Mouse (Mus musculus) kidney, postnatal 25 days (tissue): ENCODE measurements around the gene Lysmd2.
"Not testable (repeated sequence)": the region's sequence is repeated elsewhere in the genome, so short reads cannot be mapped to it uniquely, and the experiment has no call there.

Experiments
- DNase-seq, 2 experiments: peaks; one replicate each; pipeline ENCODE4 v3.0.0; 2021; ENCODE audit warnings: mixed read lengths in 2 of 2

The Lysmd2 gene

DNA sequence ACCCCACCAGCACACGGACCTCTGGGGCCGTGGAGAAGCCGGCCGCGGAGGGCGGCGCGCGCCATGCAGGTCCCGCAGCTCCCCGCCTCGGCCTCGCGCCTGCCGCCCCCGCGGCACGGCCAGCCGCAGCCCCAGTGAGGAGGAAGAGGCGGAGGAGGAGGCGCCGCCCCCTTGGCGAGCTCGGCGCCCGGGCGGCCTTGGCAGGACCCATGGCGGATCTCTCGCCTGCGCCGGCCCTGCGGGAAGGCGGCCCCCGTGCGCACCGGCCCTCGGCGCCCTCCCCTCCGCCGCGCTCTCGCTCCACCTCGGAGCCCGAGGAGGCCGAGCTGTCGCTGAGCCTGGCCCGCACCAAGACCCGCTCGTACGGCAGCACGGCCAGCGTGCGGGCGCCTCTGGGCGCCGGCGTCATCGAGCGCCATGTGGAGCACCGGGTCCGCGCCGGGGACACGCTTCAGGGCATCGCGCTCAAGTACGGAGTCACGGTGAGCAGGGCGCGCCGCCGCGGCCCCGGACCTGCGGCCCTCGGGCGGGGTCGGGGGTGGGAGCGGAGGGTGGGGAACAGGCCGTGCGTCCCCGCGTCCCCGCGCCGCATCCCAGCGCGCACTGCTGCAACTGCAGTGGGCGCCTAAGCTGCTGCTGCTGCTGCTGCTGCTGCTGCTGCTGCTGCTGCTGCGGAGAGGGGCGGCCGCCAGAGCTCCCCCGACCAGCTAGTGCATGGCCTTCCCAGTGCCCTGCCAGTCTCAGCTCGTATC lies at the start of gene Lysmd2:
Gene Lysmd2 (plus strand): TSS at position 186 of the 752 bp plus-strand sequence.
- DNase-seq = peak; percentile 35 to 67

DNA sequence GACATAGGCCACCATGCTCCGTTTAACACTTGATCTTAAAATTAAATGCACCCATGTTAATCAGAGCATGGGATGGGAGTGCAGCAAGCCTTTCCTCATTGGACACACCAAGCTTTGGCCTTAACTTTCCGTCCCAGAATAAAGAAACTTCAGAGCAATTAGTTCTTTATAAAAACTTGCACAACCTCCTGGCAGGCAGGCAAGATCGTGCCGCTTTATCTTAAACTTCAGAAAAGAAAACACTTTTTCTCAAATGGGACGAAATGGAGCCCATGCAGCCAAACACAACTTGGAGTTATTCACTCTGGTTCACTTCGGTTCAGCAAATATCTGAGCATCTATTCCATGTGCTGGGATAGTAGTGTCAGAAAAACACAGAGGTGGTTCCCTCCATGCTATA lies 46.2 kb upstream of the Lysmd2 start:
- DNase-seq = no peak

DNA sequence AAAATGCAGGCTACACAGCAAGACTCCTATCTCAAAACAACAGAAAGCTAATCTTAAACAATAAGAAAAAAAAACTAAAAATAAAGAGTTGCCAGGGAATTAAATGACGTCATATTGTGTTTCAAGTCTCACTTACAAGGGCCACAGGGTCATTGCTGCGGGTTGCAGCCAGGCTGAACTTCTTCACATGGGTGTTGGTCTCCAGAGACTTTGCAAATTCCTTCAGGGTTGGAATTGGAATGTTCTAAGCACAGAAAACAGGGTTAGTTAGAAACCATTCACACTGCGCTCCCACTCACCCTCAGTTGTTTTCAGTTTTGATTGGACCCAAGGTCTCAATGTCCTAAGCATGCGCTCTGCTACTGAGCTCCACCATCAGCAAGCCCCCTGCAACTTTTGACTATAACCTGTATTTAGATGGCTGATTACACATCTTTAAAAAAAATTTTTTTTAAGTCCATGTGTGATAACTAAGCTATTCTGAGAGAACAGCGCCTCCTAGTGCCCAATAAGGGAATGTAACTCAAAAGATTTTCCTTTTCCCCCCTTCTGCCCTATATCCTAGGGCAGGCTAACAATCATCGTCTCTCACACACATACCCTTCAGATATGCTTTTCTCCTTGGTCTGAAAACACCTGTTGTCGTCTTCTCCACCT lies 43.7 kb upstream of the Lysmd2 start:
- DNase-seq = peak in 1 of 2 experiments; percentile 14

DNA sequence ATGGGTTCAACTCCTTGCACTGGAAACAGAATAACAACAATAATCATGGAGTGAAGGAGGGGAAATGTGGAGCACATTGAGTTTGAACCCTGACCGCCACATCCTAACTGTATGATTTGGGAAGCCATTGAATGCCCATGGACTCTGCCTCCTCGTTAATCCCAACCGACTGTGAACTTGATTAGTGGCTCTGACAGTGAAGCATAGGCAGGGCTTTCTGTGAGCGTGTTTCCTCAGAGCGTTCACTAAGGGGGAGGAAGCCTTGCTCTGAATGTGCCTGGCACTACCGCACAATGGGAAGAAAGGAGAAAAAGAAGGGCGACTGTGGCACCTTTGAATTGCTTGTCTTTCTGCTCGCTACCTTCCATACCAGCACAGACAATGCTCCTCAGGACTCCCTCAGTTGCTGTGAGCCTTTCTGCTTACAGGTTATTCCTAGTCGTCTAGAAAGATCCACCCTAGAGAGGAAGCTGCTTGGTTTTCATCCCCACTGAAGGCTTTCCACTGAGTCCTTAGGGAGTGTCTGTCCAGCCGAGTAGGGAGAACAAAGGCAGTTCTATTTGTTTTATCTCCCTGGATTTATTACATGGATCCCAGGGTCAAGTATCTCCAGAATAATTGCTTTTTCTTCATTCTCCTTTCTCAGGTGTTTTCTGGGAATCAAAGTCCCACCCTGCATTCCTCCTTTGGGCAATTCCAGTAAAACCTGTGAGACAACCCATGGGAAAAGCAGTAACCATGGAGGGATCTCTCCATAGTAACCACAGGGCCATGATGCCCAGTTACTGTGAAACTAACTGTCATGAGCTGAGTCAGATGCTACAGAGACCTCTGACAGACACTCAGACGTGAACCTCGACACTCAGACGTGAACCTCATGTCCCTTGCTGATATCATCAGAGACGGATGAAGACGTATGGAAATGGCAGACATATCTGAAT lies 35.4 kb upstream of the Lysmd2 start:
- DNase-seq = no peak

DNA sequence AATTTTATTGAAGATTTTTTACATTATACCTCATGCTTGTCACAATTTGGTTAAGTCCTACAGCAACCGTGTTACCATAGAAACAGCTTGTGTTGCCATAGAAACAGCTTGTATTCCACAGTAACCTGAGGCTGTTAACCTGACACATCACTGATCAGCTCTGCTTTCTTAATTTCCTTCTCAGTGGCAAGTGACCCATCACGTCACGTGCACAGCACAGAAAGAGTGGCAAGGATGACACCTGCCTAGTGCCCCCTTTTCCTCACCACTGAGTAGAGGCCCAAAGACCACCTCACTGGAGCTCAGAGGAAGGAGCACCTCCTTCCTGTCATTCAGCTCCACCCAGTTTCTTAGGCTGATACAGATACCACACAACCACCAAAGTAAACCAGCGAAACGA lies 32.1 kb upstream of the Lysmd2 start:
- DNase-seq = no peak

DNA sequence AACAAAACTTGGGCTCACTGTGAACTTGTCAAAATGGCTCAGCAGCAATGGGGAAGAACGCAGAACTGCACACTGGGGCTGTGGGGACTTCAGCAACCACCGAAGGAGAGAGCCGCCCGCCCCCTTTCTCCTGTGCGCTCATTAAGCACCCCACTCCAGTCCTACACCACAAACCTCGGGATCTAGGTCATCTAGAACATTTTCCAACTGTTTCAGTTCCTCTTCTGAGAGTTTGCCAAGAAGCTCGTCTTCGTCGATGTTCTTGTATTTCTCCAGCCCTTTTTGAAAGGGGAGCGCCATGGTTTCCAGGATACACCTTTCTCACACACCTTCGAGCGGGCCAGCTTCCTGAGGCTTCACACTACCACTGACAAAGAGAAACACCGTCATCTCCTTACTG lies 28.5 kb upstream of the Lysmd2 start:
- no peak for DNase-seq

DNA sequence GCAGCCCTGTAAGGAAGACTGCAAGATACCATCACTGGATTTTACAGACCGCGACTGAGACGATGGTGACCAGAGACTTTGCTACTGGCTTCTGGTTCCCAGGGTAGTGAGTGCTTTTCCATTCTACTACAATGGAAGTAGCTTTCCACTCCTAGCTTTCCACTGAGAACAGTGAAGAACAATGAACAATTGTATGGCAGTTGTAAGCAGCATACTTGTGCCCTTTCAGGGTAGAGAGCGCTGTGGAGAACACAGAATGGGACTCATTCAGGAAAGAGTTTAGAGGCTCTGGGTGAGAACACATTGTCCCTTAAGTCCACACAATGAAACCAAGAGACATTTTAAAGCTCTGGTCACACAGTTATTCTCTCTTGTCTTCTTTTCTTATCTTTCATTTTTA lies 27.9 kb upstream of the Lysmd2 start:
- DNase-seq = no peak

DNA sequence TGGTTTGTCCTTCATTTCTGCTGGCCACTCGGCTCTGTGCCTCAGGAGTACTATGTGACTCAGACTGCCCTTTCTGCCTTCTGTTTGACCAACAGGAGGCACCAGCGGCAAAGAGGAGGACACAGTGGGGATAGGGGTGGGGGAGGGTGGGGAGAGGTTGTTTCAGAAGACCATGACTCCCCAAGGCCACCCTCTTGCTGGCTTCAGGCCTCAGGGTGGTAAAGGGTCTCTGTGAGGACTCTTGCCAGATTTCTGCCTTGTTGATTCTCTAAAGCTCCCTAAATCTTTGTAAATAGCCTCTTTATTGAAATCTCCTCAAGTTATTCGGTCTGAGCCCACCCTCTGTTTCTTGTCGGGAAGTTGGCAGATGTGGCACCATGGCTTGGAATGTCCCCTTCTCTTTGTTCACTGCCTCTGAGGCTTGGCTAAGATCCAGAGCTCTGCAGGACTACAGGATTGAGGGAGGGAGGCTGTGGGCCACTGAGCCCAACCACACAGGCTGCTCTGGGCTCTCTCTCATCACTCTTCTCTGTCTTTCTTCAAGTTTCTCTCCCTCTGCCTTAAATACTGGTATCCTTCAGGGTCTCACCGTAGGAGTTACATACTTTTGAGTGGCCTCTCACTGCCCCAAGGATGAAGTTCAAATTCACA lies 26.2 kb upstream of the Lysmd2 start:
- DNase-seq = no peak

DNA sequence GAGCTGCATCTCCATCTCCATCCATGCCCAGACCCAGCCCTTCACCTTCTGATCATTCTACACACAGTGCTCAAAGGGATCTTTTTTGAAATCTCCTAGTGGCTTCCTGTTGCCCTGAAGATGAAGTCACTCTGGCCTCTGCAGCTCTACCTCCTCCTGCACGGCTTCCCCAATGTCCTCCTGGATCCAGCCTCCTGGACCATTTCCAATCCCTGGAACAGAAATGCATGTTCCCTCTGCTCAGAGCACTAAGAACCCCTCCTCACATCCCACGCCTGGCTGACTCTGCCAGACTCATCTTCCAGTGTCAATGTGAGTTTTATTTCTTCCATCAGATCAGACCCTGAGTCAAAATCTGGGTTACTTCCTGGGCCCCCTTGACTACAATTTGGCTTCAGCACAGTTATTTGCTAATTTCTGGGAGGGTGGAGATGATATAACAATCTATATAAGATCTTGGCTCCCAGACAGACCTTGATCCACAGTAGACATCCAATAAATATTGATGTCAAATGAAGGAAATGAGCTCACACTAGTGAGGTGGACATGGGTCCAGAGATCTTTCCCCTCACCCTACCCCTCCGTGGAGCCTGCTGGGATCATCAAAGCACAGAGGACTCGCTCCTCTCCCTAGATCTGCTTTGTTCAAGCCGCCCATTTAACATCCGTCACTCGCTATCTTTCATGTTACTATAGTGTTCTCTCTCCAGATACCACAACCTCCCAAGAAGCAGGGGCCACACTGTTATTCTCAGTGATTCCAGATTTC lies 25.2 kb upstream of the Lysmd2 start:
- no peak for DNase-seq

DNA sequence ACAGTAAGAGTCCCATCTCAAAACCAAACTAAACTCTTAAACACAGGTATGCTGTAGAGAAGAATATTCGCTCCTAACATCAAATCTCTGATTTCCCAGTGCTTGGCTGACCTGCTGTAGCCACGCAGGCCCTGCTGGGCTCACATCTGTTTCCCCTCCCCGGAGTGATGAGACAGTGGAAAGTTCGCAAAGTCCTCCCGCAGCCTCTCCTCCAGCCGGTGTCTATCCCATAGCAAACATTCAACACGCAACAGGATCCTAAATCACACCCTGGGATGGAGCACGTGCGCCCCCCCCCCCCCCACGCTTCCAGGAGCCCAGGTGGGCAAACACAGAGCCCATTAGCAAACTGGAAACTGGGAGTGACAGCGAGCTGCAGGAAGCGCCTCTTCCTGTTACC lies 24.0 kb upstream of the Lysmd2 start:
- no peak for DNase-seq

DNA sequence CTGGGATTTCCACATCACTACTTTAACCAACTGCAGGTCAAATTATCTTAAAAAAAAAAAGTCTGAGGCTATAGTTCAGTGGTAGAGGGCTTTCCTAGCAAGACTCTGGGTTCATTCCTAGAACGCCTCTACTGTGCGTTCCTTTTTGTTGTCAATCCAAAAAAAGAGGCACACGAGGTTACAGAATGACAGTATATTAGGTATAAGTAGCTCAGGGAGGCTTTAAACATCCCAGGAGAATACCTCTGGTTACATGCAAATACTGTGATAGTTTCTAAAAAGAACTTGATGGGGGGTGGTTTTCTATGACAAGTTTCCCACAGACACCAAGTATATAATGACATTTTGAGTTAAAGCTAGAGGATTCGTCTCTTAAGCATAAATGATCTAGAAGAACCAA lies 18.0 kb upstream of the Lysmd2 start:
- no peak for DNase-seq

DNA sequence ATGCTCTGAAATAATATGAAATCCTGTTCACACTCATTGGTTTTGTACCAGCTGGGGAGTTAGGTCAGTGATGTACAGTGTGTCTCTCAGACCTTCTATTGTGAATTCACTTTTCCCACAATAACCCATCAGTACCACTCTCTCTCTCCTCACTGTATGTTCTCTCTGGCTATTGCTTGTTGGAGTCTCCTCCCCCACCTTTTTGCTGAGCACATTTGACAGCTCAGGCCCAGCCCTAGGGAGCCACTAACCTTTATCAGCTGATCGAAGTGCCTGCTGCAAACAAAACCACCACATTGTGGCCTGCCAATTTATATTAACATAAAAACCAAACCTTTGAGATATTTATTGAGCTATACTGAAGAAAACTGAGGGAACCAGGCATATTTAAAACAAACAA lies 16.0 kb upstream of the Lysmd2 start:
- no peak for DNase-seq

DNA sequence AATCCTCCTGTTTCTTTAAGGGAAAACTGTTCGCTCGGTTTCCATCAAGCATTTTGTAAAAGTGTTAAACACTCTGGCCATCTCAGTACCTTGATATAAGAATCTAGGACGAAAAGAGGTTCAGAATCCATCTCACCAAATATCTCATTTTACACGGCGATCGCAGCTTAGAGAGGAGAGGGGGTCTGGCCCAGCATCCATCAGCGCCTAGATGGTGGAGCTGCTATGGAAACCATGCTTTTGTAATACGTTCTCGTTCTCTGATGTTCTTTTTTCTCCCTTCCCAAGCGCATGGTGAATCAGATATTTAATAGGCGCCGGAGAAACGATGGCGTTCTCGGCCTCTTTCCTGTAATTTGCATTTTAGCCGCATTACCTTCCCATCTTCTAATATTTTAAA lies 15.6 kb upstream of the Lysmd2 start:
- DNase-seq = no peak

DNA sequence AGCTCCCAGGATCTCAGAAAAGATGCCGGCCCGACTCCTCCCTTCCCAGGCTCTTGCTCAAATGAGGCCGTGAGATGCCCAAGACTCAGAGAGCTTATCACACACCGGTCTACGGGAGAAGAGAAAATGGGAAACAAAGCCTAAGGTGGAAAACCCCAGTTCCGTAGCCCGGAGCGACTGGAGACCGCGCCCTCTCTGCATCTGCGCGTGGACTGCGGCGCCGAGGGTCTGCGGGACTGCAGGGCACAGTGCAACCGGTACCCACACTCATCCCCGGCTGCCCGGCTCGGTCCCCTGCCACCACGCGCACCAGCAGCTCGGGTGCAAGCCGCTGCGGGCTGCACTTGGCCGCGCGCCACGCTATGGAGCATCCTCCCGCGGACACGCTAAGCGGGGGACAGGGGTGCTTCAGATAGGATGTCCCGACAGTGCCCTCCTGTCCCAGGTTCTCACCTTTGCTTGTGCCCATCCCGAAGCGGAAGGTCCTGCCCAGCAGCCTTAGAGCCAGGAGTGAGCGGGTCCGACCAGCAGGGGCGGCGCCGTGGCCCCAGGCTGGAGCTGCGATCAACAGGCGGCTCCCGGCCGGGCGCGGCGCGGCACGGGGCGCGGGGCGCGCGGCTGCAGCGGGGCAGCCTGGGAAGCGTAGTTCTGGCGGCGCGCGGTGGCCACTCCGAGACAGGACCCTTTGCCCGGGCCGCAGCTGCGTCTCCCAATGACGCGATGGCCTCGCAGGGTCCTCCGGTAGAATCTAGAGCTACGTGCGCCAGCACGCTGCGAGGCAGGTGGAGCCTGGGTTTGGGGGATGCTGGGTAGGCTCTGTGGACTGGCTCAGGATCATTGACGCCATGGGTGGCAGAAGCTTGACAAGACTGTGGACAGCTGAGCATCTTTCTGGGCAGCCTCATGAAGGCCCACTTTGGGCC lies 14.7 kb upstream of the Lysmd2 start, which contains the start of gene Tmod2:
Gene Tmod2 (minus strand): TSS at position 755 of the 923 bp plus-strand sequence.
- DNase-seq = peak; percentile 2 to 38

DNA sequence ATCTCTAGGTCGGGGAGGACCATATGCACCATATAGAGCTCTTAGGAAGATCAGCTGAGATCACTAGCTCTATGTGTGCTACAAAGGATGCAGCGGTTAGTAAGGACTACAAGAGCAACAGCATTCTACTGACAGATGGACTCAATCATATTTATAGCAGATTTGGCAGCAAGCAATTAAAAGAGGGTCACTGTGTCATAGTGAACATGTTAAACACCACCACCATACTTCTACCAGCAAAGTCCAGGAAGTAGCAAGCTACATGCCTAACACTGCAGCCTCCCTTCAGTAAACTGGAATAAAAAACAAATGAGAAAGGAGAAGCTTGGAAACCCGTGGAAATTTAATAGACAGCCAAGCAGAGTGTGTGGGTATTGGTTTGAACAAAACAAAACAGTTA lies 9.0 kb upstream of the Lysmd2 start:
- DNase-seq = no peak

DNA sequence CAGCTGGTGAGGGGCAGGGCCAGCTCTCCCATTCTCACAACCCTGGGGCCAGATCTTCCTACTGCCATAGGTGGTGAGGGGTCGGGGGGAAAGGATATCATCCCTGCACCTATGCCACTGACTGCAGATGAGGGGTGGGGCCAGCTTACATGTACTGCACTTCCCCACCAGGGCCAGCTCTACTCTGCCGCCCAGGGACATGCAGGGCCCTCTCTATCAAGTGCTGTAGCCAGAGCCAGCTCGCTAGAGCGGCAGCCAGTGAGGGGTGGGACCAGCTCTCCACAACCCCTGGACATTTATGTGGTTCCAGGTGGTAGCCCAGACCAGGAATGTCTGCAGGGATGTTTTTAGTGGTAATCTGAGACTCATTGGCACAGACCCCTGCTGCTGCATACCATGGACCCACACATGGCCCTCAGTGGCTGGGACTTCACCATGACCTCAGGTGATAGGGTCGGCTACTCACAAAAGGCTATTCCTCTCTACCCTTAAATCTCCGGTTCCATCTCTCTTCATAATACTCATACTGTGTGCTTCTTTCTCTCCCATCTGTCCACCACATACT lies 6.6 kb upstream of the Lysmd2 start:
- no peak for DNase-seq

DNA sequence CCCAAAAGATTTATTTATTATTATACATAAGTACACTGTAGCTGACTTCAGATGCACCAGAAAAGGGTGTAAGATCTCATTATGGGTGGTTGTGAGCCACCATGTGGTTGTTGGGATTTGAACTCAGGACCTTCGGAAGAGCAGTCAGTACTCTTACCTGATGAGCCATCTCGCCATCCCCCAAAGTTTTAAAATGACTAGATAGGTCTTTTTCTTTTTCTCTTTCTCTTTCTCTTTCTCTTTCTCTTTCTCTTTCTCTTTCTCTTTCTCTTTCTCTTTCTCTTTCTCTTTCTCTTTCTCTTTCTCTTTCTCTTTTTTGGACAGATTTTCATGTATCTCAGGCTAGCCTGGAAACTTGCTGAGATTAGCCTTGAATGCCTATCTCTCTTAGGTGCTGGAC lies 5.8 kb upstream of the Lysmd2 start:
- DNase-seq = not testable (repeated sequence)

DNA sequence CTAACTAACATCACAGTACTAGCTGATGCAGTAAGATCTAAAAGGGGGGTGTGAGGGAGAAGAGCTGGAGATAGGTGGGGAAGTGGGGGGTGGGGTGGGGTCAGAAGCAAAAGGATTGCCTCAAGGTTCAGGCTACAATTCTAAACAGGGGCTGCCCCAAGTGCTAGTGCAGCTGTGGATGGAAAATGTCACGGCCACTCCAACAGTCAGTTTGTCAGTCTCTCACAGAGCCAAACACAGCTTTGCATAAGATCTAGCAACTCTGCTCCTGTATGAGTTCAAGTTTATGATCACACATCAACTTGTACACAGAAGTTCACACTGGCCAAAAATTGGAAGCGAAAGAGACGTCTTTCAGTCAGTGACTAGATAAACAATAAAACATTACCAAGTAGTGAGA lies 4.1 kb upstream of the Lysmd2 start:
- no peak for DNase-seq

DNA sequence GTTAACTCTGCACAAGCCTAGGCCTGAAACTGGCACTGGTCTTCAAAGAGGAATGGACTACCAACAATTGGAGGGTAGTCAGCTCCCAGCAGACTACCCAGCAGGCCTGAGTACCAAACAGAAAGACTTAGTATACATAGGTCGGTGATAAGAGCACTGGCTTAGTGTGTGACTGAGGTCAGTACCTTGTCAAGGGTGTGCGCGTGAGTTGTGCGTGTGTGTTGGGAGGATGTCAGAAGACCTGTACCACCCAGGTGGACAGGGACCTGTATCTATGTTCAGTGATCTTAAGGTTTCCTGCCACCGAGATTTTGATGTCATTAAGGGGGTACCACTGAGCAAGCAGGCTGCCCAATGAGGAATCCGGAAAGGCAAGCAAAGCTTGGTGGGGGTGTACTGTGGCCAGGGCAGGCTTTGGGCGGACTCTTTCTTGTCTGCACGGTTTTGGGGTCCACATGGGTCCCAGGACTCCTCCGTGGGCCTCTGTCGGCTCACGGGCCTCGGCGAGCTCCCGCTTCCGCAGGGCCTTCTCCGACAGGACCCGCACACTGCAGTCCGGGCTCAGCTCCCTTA lies 472 bp upstream of the Lysmd2 start:
- no peak for DNase-seq

DNA sequence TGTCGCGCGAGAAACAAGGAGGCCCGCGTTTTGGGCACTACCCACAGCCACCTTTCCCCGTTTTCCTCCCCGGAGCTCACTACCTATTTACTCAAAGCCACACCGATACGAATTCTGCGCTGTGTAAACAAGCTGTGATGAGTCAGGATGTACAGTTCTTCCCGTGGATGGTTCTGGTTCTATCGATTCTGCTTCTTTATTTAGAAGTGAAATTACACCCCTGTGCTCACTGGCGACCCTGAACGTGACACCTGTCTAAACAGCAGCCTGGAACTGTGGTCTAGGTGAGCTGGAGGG lies 715 bp downstream of the Lysmd2 start:
- no peak for DNase-seq
